Mouse (Mus musculus) lung, postnatal 0 days (tissue): ENCODE measurements around the gene Ep300.

Experiments used
- CTCF ChIP-seq: IDR thresholded peaks from 2 replicates; pipeline ENCODE4 v1.5.1; 2016; ENCODE audit warnings: antibody characterized with exemption, mild to moderate bottlenecking
- EP300 ChIP-seq: IDR thresholded peaks from 2 replicates; pipeline ENCODE4 v1.6.1; 2016; ENCODE audit warnings: antibody characterized with exemption, mild to moderate bottlenecking, control low read depth

GRCm38 (mm10) chr15:81576961-81577360 is 8.2 kb upstream of the Ep300 start:
- no peak for TF ChIP-seq CTCF
- TF ChIP-seq EP300 = no peak
